Mouse (Mus musculus) midbrain, embryonic 14.5 days (tissue): Measurements from ENCODE around the gene Rab11fip4. TPM values are rescaled to one million over a fixed set of nuclear protein-coding genes. Genes with fewer than 3 reads are reported as not detected.

Source experiments
- ATAC-seq: fragments of 200-750 bp; cut with Nextera tagmentation; 2 replicates; pipeline ENCODE4 v1.8.0; 2017; ENCODE audit warnings: moderate number of reproducible peaks, moderate library complexity; ENCODE audit not compliant: low FRiP score, low TSS enrichment
- DNase-seq: peaks from one replicate; pipeline ENCODE4 v3.0.0-alpha.2; 2015
- H3K27ac ChIP-seq: fragments of 300-500 bp; sonication (generic); replicated peaks from 2 replicates; pipeline ENCODE4 v1.5.1; 2014; ENCODE audit warnings: mild to moderate bottlenecking, low read depth, low read length, moderate library complexity
- H3K27me3 ChIP-seq: fragments of 300-500 bp; sonication (generic); 2 replicates; pipeline ENCODE4 v1.6.1; 2014; ENCODE audit warnings: low read length, control low read depth, mixed read lengths; ENCODE audit not compliant: control insufficient read depth, insufficient read depth
- H3K36me3 ChIP-seq: fragments of 300-500 bp; sonication (generic); 2 replicates; pipeline ENCODE4 v1.6.1; 2014; ENCODE audit warnings: low read length, control low read depth; ENCODE audit not compliant: control insufficient read depth, insufficient read depth
- H3K4me1 ChIP-seq: fragments of 300-500 bp; sonication (generic); 2 replicates; pipeline ENCODE4 v1.6.1; 2014; ENCODE audit warnings: mild to moderate bottlenecking, antibody characterized with exemption, low read length, control low read depth; ENCODE audit not compliant: control insufficient read depth, insufficient read depth
- H3K4me2 ChIP-seq: fragments of 300-500 bp; sonication (generic); 2 replicates; pipeline ENCODE4 v1.6.1; 2014; ENCODE audit warnings: mild to moderate bottlenecking, low read length, moderate library complexity
- H3K4me3 ChIP-seq: fragments of 300-500 bp; sonication (generic); replicated peaks from 2 replicates; pipeline ENCODE4 v1.5.1; 2014; ENCODE audit warnings: low read depth, low read length
- H3K9ac ChIP-seq: fragments of 300-500 bp; sonication (generic); replicated peaks from 2 replicates; pipeline ENCODE4 v1.6.1; 2014; ENCODE audit warnings: mild to moderate bottlenecking, low read length, moderate library complexity
- H3K9me3 ChIP-seq: fragments of 300-500 bp; sonication (generic); 2 replicates; pipeline ENCODE4 v1.6.1; 2016; ENCODE audit warnings: low read length, control low read depth, mixed read lengths; ENCODE audit not compliant: control insufficient read depth
- WGBS: fragments of 180-500 bp; shearing (Covaris S2); extraction: QIAGEN DNeasy Blood & Tissue Kit; methylation state at CpG from one replicate; pipeline ENCODE4 v1.1.7; 2014; 5-methylcytosine and 5-hydroxymethylcytosine counted together
- polyA plus RNA-seq: library from polyadenylated mRNA; unstranded; fragments of >200 nt; fragmentation: Nextera tagmentation; extraction: Ambion mirVana; gene quantifications from 2 replicates; pipeline ENCODE4 v1.2.1, GENCODE M21; 2014

Rab11fip4 gene
- polyA plus RNA-seq, 1 experiment from 2014 or later = 24.4 TPM

DNA sequence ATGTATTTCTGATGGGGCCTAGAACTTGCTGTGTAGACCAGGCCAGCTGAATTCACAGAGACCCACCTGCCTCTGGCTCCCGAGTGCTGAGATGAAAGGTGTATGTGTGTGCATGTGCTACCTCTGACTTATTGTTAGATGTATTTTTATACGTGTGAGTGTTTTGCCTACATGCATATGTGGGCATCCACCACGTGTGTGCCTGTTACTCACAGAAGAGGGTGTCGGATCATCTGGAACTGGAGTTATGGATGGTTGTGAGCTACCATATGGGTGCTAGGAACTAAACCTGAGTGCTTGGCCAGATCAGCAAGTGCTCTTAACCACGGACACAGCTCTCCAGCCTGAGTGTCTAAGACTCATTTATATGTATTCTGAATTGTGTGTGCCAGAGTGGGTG lies 90.2 kb downstream of the Rab11fip4 start:
- Histone ChIP-seq H3K4me2 (no peak overlapping the region), H3K9ac (no peak overlapping the region), H3K4me1 (peaks cover 9% of the 10 kb centered on the region; the same call in 1 of the 2 replicates), H3K27ac (no peak overlapping the region), H3K36me3 (peaks cover 30% of the 10 kb centered on the region), H3K9me3 (no peaks in the 10 kb centered on the region), H3K4me3 (no peak overlapping the region), H3K27me3 (no peaks in the 10 kb centered on the region)
- ATAC-seq = no peak
- whole genome bisulfite sequencing = 91% methylated on average over 5 of the region's 5 CpGs
- DNase-seq = no peak

DNA sequence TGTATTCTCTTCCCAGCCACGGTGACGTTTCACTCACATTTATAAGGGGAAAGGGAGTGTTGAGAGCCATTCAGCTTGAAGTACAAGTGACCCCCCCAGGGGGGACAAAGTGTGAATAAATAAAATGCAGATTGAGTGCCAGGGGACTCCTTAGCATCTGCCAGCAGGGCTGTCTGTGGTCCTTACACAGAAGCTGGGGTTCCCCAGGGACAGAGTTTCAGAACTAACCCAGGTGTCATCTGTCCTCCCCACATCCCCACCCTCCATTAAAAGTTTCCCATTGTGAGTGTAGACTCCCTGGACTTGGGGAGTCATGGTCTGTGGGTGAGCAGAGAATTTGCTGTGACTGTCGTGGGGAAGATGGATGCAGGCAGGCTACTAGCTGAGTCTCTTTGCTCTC lies 90.8 kb downstream of the Rab11fip4 start:
- no peak overlapping the region for H3K27ac ChIP-seq
- H3K4me2 ChIP-seq = no peak overlapping the region
- H3K9ac ChIP-seq = no peak overlapping the region
- H3K9me3 ChIP-seq = no peaks in the 10 kb centered on the region
- H3K36me3 ChIP-seq = peaks cover 35% of the 10 kb centered on the region
- H3K4me3 ChIP-seq = no peak overlapping the region
- DNase-seq (no peak), ATAC-seq (no peak)
- 0 out of 2 replicates have a peak, but pooled peaks cover 4% of the 10 kb centered on the region for H3K4me1 ChIP-seq
- no peaks in the 10 kb centered on the region for H3K27me3 ChIP-seq
- 57% methylated on average over 3 of the region's 3 CpGs for WGBS

DNA sequence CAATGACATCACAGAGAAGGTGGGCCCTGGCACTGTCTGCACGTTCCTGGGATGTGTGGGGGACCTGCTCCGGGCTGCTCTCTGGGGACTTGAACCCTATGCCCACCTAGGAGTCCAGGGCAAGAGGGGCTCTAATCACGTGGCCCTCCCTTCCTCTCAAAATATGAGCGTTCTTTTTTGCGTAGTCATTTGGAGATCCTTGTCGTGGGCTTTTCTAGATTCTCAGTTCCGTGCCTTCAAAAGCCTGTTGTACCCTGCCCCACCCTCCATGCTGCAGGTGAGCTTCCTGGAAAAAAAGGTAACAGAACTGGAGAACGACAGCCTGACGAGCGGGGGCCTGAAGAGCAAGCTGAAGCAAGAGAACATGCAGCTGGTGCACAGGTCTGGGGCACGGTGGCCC lies 94.1 kb downstream of the Rab11fip4 start:
- no peaks in the 10 kb centered on the region for H3K9me3 ChIP-seq
- no peak overlapping the region for H3K27ac ChIP-seq
- H3K4me2 ChIP-seq = no peak overlapping the region
- DNase-seq = no peak
- H3K36me3 ChIP-seq = peaks cover 45% of the 10 kb centered on the region
- no peaks in the 10 kb centered on the region for H3K27me3 ChIP-seq
- WGBS = 92% methylated on average over 11 of the region's 11 CpGs
- H3K4me3 ChIP-seq = no peak overlapping the region
- H3K4me1 ChIP-seq = no peaks in the 10 kb centered on the region
- no peak for ATAC-seq
- no peak overlapping the region for H3K9ac ChIP-seq

DNA sequence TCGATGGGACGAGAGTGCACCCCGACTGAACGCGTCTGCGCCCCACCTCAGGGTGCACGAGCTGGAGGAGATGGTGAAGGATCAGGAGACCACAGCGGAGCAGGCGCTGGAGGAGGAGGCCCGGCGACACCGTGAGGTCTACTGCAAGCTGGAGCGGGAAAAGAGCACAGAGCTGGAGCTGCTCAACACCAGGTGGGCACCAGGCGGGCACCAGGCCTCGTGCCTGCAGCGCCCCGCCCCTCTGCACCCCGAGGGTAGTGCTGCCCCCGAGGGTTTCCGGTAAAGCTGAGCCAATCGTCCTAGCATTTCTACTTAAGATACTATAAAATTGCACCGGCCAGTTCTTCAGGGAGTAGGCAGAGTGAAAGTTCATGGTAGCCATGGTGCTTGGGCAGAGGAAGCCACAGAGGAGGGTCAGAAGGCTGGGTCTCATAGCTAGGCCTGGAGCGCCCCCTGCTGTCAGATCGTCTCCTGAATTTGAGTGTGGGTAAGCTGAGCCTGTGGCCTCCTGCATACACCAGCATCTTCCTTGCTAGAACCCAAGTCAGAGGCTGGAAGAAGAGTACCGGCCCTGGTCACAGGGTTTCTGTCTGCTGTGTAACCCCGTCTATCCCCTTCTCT lies 95.6 kb downstream of the Rab11fip4 start:
- DNase-seq = peak; percentile 94
- Histone ChIP-seq H3K36me3 (peaks cover 50% of the 10 kb centered on the region), H3K4me2 (no peak overlapping the region), H3K4me3 (no peak overlapping the region), H3K4me1 (no peaks in the 10 kb centered on the region), H3K27ac (no peak overlapping the region), H3K9me3 (no peaks in the 10 kb centered on the region), H3K27me3 (no peaks in the 10 kb centered on the region), H3K9ac (no peak overlapping the region)
- peak; percentile 48; the same call in 1 of the 2 replicates for ATAC-seq
- WGBS = 68% methylated on average over 26 of the region's 26 CpGs

DNA sequence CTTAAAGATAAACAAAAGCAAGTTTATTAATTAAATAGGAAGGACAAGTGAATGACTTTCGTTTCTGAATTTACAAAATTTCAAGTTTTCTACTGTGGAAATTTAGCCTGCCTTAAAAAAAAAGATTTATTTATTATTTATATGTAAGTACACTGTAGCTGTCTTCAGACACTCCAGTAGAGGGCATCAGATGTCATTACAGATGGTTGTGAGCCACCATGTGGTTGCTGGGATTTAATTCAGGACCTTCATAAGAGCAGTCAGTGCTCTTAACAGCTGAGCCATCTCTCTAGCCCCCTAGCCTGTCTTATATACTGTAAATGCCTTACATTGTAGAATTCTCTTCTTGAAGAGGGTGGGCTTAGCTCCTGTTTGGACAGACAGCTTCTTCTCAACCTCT lies 98.9 kb downstream of the Rab11fip4 start:
- no peak overlapping the region for H3K4me3 ChIP-seq
- H3K27me3 ChIP-seq = no peaks in the 10 kb centered on the region
- no peak overlapping the region for H3K27ac ChIP-seq
- WGBS = 90% methylated on average over 1 of the region's 1 CpGs
- no peaks in the 10 kb centered on the region for H3K9me3 ChIP-seq
- H3K4me2 ChIP-seq = no peak overlapping the region
- peaks cover 61% of the 10 kb centered on the region for H3K36me3 ChIP-seq
- no peaks in the 10 kb centered on the region for H3K4me1 ChIP-seq
- H3K9ac ChIP-seq = no peak overlapping the region
- DNase-seq (no peak), ATAC-seq (no peak)

DNA sequence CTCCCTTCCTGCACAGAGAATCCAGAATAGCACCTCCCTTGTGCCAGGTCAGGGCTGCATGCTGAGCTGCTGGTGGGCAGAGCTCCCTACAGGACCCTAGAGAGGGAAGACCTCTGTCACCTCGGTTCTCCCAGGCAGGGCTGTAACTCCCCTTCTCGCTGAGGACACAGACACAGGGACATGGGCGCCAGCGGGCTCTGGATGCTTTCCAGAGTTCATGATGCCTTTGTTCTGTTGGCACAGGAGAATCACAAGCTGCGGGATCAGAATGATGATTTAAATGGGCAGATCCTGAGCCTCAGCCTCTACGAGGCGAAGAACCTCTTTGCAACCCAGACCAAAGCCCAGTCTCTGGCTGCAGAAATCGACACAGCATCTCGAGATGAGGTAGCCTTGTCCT lies 100.5 kb downstream of the Rab11fip4 start:
- Histone ChIP-seq H3K4me1 (no peaks in the 10 kb centered on the region), H3K4me2 (no peak overlapping the region), H3K27ac (no peak overlapping the region), H3K9ac (no peak overlapping the region), H3K36me3 (peaks cover 52% of the 10 kb centered on the region), H3K27me3 (no peaks in the 10 kb centered on the region), H3K9me3 (no peaks in the 10 kb centered on the region), H3K4me3 (no peak overlapping the region)
- ATAC-seq (no peak), DNase-seq (no peak)
- WGBS = 74% methylated on average over 9 of the region's 9 CpGs

DNA sequence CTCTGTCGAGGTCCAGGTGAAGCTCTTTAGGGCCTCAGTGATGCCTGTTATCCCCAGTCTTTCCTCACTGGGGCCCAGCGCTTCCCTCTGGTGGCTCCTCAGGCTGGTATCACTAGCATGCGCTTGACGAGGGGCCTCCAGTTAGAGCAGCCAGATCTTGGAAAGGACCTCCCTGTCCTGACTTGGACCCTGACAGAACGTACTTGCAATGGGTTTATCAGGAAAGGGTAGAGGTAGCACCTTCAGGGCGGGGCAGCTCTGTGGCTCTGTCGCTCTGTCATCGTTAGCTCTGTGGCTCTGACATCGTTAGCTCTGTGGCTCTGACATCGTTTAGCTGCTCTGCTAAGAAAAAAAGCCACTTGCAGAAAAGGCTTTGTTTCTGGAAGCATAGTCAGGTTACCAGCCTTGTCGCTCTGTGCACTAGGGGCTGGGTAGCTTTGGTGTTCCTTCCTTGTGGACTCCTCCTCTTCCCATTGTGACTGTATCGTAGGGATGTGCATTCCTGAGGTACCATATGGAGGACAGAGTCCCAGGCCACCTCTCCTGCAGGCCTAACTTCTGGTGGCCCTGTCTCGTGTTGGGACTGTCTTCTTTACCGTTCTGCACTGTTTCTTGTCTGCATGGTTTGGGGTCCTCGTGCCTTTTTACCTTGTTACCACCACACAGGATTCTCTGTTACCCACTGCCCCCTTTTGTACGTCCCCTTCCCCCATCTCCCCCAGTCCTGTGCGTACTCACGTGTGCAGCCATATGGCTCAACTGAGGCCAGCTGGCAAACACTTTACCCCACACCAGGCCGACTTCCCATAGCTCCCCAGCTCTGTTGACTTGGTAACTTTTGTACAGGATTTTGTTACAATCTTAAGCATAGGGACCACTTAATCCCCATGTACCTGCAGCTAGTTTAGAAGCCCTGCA lies 105.6 kb downstream of the Rab11fip4 start:
- H3K36me3 ChIP-seq = peaks cover 26% of the 10 kb centered on the region
- H3K27me3 ChIP-seq = no peaks in the 10 kb centered on the region
- no peak overlapping the region for H3K4me3 ChIP-seq
- H3K4me2 ChIP-seq = no peak overlapping the region
- H3K27ac ChIP-seq = peak overlapping the region; percentile 10; the same call in 1 of the 2 replicates
- H3K4me1 ChIP-seq = peaks cover 5% of the 10 kb centered on the region
- ATAC-seq (no peak), DNase-seq (no peak)
- WGBS = 64% methylated on average over 19 of the region's 19 CpGs
- H3K9ac ChIP-seq = no peak overlapping the region
- no peaks in the 10 kb centered on the region for H3K9me3 ChIP-seq

DNA sequence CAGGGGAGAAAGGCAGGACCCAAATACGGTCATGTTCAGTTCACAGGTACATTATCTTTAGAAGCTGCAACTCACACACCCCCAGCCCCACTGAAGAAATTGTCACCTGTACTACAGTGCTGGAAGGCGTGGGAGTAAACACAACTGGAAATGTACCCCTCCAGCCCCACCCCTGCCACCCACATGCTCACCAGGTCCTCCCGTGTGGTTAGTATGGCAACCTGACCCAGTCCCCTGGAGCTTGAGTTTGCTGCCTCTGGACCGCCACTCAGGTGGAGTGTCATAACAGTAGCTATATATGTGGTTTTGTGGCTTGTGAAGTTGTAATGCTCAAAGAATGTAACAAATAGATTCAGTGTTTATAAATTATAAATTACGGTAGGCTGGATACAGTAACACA lies 107.1 kb downstream of the Rab11fip4 start:
- ATAC-seq (no peak), DNase-seq (no peak)
- Histone ChIP-seq H3K4me3 (no peak overlapping the region), H3K27ac (no peak overlapping the region), H3K9ac (no peak overlapping the region), H3K27me3 (no peaks in the 10 kb centered on the region), H3K4me1 (peaks cover 17% of the 10 kb centered on the region), H3K4me2 (no peak overlapping the region), H3K36me3 (peaks cover 12% of the 10 kb centered on the region), H3K9me3 (no peaks in the 10 kb centered on the region)
- 86% methylated on average over 5 of the region's 5 CpGs for WGBS
